Mouse (Mus musculus): ENCODE data around the gene Son.
A peak's percentile ranks its signal among the peaks of the same experiment; 100 is the strongest.

The Son gene

GRCm38 (mm10) chr16:91647461-91648219 is at the start of gene Son:
Son (plus strand) TSS chr16:91647506.
- DNase-seq, result peak; percentile 98

DNA sequence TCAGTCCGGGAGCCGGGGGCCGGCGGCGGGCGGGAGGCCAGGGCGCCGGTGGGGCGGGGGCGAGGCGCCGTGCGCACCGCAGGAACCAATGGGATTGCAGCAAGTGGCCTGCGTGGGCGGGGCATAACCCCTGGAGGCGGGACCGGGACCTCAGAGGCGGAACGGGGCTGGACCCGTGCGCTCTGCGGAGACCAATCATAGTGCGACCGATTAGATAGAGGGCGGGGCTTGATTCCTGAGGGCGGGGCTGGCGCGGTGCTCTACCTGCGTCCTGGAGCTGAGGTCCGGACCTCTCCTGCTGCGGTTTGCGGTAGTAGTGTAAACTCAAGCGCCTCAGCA is 49.7 kb upstream of the Son start, which contains the start of gene Tmem50b:
Gene Tmem50b (minus strand): TSS at position 129 of the 339 bp plus-strand sequence.
- peak; percentile 99 for DNase-seq

DNA sequence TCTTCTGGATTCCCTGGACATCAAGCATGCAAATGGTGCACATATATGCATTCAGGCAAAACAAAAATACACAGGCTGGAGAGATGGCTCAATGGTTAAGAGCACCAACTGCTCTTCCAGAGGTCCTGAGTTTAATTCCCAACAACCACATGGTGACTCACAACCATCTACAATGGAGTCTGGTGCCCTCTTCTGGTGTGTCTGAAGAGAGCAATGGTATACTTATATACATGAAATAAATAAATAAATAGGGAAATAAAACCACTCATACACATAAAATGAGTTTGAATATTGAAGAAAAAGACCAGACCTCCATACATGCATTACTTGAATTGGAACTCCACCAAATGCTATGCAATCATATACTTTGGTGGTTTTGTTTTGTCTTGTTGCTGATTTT is 48.1 kb upstream of the Son start:
- DNase-seq, result no peak

DNA sequence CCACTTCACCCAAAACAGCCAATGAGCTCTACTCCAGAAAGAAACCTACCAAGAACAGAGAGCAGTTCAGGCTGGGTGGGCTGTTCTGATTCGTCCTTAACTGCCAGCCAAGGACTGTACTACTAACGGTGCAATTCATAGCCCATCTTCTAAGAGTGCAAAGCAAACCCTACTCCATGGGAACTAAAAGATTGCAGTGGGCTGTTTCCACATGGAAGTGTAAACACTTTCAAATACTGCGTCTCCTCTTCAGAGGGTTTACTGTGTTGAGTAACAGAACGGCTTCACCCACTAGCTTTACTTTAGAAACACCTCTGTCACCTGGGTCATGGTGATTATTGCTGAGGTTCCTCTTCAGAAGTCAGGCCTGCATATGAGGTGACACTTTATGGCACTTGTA is 46.2 kb upstream of the Son start:
- no peak for DNase-seq

GRCm38 (mm10) chr16:91601693-91602092 is 45.6 kb upstream of the Son start:
- DNase-seq, result no peak

- no peak for DNase-seq
Measured at GRCm38 (mm10) chr16:91605156-91605555, 42.1 kb upstream of the Son start.

DNA sequence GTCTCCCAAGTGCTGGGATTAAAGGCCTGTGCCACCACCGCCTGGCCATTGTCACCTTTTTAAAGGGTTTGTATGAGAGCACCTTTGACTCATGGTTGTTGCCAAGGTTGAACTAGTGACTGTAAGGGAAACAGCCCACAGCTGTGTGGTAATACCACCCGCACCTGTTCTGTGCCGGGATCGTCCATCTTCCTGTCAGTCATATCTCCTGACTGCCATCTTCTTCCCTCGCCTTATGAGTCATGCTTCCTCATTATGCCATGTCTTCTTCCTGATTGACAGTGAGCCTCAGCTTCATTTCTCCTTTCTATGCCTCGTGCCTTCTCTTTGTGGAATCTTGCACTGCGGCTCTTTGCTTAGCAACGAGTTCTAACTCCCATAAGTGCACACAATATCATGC is 40.3 kb upstream of the Son start:
- no peak for DNase-seq

DNA sequence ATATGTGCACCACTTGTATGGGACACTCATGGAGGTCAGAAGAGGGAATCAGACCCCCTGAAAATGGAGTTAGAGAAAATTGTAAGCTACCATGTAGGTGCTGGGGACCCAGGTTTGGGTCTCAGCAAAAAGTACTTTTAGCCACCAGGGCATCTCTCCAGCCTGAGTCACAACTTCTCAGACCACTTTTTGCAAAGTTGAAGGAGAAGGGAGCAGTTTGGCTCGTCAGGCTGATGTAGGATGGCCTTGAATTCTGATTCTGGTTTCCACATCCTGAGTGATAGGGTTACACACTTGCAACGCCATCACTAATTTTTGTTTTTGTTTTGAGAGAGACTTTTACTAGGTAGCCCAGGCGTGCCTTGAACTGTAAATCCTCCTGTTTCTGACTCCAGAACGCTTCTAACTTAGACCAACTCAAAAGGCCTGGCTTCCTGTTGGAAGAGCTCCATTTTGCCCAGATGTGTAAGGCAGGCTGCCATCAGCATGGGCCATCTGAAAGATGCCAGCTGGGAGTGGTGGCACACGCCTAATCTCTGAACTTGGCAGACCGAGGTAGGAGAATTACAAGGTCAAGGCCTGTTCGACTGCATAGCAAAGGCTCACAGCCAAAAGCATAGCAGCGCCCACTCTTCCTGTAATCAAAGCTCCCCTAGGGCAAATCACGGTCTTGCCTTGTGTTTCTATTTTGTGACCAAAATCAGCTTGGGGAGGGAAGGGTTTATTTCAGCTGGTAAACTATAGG is 37.6 kb upstream of the Son start:
- DNase-seq, result peak; percentile 64

GRCm38 (mm10) chr16:91611248-91611647 is 36.1 kb upstream of the Son start:
- DNase-seq, result peak; percentile 51

- DNase-seq, result no peak
Measured at GRCm38 (mm10) chr16:91612525-91612924, 34.8 kb upstream of the Son start.

- no peak for DNase-seq
Measured at GRCm38 (mm10) chr16:91614552-91614951, 32.8 kb upstream of the Son start.

DNA sequence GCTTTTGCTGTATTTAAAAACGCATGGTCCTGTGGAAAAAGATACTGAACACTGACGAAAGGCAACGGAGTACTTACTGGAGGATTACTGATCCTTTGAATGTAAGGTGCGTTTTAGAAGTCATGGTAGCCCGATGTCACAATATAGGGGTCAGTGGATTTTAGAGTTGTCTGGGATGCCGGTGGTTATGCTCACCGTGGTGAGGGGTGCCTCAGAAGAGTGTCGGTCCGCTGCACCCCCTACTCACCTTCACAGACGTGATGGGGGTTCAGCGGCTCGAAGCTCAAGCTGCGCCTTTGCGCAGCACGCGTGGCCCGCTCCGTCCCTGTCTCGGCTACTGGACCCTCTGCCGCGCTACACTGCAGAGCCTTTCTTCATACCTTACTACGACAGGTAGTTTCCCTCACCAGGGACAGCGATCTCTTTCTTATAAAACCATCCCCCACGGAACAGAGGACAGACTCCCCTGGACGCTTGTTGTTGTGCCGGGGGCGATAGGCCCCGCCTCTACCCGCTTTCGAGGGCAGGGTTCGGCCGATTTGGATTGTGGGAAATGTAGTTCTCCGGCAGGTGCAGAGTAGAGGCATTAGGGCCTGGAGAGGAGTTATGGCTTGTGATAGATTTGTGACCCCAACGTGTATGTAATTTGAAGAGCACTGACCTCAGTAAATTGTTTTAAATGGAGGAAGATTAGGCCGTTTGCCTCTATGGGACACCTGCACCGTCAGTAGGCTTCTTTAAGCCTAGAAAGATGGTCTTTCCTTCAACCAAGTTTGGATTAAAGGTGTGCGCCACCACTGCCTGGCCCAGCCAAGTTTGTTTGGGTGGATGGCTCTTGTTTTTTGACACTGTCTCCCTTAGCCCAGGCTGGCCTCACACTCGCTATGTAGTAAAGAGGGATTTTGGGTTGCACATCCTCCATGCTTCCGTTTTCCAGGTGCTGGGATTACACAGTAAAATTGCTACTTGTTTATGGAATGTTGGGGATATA is 28.5 kb upstream of the Son start, which contains the start of gene Dnajc28:
Gene Dnajc28 (minus strand): TSS at position 516 of the 991 bp plus-strand sequence.
- DNase-seq, result peak; percentile 88

GRCm38 (mm10) chr16:91620185-91620584 is 27.1 kb upstream of the Son start:
- no peak for DNase-seq

DNA sequence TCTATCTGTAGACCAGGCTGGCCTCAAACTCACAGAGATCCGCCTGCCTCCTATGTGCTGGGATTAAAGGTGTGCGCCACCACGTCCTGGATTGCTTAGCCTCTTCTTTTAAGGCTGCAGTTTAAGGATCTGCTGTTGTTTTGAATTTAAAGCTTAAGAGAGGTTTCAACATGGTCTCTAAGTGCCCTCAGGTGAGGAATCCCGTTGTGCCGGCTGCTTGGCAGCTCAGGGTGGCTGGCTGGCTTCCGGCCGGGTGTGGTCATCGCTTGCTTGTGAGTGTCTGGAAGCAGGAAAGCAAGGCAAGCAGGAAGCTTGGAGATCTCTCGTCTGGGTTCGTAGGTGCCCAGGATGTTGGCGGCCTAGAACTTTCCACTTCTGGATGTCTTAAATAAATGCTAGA is 26.3 kb upstream of the Son start:
- peak; percentile 78 for DNase-seq

DNA sequence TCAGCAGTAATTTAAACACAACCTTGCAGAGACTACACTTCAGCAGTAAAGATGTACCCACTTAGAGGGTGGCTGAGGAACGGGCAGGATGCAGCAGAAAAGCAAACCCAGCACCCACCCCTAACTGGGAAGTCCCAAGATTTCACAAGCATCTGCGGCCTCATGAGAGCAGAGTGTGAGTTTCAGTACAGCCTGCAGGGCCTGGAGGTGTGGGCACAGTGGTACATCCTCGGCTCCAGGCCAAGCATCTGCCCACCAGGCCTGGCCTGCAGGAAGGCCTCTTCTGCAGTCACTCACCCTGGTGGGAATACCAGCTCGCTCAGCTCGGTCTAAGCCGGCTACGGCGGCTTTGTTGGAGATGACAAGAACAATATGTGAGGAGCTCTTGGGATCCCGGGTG is 24.2 kb upstream of the Son start:
- DNase-seq, result no peak

DNA sequence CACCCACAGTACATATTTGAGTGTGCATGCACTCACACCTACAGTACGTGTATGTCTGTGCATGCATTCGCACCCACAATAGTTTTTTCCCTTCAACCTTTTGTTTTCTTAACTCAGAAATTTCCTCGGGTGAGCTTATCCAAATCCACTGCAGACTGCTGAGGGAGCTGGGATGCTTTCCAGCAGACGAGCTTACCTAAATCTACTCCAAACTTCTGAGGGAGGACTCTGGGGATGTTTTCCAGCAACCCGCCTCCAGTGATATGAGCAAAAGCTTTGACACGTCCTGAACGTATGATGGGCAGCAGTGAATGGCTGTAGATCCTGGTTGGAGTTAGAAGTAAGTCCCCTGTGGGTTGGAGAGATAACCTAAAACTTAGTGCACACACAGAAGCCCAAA is 19.5 kb upstream of the Son start:
- DNase-seq, result no peak

DNA sequence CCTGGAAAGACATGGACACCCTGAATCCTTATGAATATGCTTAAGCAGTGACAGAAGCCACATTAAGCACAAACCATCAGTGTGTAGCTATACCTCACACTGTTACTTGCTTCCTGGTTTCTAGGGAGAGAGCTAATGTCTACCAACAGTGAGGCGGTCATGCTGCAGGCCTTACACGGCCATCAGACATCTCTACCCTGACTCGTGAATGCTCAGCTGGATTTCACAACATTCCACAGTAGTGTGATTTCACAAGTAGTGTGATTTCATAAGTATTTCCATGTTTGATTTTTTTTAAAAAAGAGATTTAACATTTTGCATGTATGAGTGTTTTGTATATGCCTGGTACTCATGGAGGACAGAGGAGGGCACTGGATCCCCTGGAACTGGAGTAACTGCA is 18.6 kb upstream of the Son start:
- no peak for DNase-seq

DNA sequence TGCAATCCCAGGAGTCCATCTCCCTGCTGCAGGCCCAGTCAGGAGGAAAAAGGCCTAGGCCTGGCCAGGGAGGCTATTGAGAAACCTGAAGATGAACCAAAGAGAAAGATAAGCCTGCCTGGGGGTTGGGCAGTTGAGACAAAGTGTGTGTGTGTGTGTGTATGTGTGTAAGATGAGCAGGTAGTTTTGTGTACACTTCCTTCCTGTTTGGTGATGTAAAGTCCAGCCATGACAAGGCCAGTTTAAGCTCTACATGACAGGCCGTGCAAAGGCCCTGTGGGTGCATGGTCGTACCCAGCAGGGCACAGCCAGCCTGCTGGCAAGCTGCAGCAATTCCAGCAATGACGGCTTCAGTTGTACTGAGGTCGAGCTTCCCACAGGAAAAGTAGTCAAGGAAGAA is 17.6 kb upstream of the Son start:
- DNase-seq, result no peak

GRCm38 (mm10) chr16:91630584-91630983 is 16.7 kb upstream of the Son start:
- no peak for DNase-seq

GRCm38 (mm10) chr16:91632439-91632838 is 14.9 kb upstream of the Son start:
- peak; percentile 56 for DNase-seq

GRCm38 (mm10) chr16:91632940-91633339 is 14.4 kb upstream of the Son start:
- DNase-seq, result no peak

GRCm38 (mm10) chr16:91633641-91634040 is 13.7 kb upstream of the Son start:
- DNase-seq, result no peak

DNA sequence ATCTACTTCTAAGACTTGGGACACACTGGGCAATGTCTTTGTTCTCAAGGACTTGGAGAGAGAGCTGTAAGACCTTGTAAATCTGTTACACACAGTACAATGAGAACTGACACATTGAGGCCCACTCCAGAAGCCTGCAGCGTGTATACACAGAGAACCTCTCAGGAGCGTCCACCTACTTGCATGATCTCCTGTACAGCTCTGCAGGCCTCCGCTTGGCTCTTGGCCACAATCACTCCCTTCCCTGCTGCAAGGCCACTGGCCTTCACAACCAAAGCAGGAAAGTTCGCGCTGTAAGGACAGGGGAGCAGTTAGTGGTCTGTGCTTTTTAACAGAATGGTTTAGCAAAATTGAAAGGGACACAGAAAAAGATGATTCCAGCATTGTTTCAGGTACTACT is 8.1 kb upstream of the Son start:
- DNase-seq, result no peak
